Mouse (Mus musculus): ENCODE data around the gene Rnf11. TPM values are rescaled to one million over a fixed set of nuclear protein-coding genes. Genes with fewer than 3 reads are reported as not detected.

The Rnf11 gene
- total RNA-seq (2021): 100 to 1,000 TPM; 106 to 107 TPM

DNA sequence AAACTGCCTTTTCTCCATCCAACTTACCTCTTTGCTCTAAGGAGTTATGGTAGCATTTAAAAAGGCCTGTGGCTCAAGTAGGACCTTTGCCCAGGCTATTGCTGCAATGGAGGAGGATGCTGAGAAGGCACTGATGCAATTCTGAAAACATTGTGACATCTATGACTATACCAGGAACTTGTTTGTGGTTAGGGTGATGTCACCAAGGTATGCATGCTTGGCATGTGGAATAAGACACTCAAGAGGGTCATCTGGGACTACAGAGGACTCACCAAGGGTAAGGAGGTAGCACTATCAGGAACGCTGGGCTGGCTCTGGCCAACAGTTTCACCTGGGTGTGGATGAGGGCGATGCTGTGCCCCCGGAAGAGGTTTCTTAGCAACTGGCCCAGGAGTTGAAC, at the start of gene Rnf11:
Gene Rnf11, minus strand, starts transcription at position 108 of the 400 bp plus-strand sequence.
- DNase-seq: no peak

- DNase-seq: no peak
Observed at GRCm38 (mm10) chr4:109531111-109531510, 46.6 kb upstream of the Rnf11 start, which contains the start of gene 4930522H14Rik. 4930522H14Rik (minus strand) TSS chr4:109531297.

GRCm38 (mm10) chr4:109530245-109530816, 45.8 kb upstream of the Rnf11 start:
- no peak for DNase-seq

DNA sequence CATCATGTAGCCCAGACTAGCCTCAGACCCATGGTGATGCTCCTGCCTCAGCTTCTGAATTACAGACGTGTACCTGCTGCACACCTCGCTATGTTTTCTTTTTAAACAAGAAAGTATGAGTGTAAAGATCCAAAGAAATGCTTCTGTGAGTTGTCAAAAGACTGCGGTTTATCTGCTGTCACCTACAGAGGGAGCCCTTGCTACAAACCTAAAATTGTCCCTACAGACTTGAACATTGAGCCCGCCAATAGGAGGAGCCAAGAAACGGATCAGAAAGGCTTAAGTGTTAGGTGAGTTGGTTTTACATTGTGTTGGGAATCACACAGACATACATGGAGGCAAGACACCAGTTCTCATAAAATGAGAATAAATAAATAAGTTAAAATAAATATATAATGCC, 20.4 kb upstream of the Rnf11 start:
- DNase-seq: peak; percentile 59

DNA sequence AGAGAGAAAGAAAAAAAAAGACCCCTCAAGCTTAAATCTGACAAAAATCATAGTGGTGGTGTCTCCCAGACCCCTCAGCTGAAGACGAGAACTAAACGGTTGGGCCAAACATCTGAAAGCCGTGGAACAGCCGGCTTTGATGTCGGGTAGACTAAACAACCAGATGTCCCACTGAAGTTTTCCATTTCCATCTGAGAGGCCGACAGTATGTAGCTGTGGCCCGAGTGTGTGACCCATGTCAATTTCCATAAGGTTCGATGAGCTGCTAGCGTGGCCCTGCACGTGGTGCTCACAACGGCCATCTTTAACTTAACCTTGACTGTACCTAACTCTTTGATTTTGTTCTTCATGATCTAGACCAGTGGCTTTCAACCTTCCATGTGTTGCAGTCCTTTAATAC, 13.9 kb upstream of the Rnf11 start:
- DNase-seq: no peak

GRCm38 (mm10) chr4:109493581-109493980, 9.1 kb upstream of the Rnf11 start:
- no peak for DNase-seq

DNA sequence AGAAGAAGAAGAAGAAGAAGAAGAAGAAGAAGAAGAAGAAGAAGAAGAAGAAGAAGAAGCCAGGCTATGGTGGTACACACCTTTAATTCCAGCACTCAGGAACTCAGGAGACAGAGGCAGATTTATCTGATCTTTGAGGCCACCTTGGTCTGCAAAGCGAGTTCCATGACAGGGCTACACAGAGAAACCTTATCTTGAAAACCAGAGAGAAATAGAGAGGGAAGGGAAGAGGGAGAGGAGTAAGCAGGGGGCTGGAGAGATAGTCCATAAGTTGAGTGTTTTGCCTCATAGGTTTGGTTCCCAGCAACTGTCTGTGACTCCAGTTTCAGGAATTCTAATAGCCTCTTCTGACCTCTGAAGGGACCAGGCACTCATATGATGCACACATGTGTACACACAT, 4.3 kb upstream of the Rnf11 start:
- no peak for DNase-seq

DNA sequence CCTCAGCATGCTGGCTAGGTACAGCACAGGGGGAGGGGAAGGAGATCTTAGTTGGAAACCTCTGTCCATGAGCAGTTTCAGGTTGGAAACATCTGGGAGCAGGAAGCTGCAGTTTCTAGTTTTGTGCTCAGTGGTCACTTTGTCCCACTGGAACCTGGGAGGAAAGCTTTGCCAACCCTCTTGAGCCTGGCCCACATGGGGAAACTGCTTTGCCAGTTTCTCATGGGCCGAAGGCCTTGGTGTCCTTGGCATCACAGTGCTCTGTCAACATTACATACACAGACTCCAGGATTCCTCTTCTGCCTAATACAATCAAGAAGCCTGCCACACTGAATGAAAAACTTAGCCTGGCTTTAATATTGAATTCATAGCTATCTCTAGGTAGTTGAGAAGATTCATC, 1.8 kb downstream of the Rnf11 start:
- no peak for DNase-seq

DNA sequence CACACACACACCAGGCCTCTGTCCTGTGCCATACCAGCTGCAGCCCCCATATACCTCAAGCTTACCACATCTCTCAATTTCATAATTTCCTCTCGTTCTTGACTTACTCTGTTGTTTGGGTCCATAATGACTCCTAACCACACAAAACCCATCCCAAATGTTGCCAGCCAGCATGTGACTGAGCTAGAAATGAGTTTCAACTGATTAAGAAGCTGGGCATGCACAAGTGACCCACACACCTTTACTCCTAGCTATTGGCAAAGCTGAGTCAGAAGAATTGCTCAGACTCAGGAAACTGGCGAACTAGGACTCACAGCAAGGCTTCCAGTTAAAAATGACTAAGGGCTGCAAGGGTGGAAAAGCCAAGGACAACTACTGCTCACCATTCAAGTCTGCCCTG, 3.1 kb downstream of the Rnf11 start:
- no peak for DNase-seq

DNA sequence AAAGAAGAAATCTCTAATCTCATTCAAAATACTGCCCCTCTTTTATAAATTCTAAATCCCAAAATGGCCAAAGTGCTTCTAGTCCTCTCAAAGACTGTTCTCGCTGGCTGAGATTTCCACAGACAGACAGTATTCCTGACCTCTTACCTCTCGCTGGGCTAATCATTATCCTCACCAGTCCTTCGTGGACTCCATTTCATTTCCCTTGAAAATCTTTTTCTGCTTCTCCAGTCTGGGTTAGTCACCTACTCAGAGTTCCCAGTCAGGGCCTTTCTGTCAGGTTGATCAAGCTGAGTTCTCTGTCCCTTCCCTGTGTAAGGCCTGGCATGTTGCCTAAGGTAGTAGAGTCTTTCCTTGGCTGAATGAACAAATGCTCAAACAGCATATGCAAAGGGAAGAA, 7.1 kb downstream of the Rnf11 start:
- DNase-seq: no peak

GRCm38 (mm10) chr4:109476554-109477014, 7.9 kb downstream of the Rnf11 start:
- DNase-seq: peak; percentile 95

- peak; percentile 70 for DNase-seq
Observed at GRCm38 (mm10) chr4:109475577-109476553, 8.7 kb downstream of the Rnf11 start.

GRCm38 (mm10) chr4:109475078-109475477, 9.4 kb downstream of the Rnf11 start:
- no peak for DNase-seq

DNA sequence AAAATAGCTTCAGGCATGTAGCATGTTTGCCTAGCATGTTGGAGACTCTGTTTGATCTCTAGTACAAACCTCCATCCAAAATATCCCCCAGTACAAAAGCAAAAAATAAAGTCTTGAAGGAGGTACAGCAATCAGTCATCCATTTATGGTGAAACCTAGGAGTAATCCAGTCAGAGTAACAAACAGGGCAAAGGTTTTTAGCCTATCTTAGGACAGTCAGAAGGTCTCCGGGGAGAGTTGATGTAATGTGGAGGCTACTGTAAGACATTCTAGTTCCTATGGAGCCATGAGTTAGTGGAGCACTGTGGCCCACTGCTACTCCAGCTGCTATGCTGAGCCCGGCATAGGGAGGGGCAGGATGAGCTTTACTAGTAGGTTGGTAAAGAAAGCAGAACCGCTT, 12.0 kb downstream of the Rnf11 start:
- no peak for DNase-seq

- DNase-seq: no peak
Observed at GRCm38 (mm10) chr4:109471606-109472005, 12.9 kb downstream of the Rnf11 start.

- no peak for DNase-seq
Observed at GRCm38 (mm10) chr4:109467687-109468086, 16.8 kb downstream of the Rnf11 start.

GRCm38 (mm10) chr4:109463892-109464291, 20.6 kb downstream of the Rnf11 start:
- no peak for DNase-seq

DNA sequence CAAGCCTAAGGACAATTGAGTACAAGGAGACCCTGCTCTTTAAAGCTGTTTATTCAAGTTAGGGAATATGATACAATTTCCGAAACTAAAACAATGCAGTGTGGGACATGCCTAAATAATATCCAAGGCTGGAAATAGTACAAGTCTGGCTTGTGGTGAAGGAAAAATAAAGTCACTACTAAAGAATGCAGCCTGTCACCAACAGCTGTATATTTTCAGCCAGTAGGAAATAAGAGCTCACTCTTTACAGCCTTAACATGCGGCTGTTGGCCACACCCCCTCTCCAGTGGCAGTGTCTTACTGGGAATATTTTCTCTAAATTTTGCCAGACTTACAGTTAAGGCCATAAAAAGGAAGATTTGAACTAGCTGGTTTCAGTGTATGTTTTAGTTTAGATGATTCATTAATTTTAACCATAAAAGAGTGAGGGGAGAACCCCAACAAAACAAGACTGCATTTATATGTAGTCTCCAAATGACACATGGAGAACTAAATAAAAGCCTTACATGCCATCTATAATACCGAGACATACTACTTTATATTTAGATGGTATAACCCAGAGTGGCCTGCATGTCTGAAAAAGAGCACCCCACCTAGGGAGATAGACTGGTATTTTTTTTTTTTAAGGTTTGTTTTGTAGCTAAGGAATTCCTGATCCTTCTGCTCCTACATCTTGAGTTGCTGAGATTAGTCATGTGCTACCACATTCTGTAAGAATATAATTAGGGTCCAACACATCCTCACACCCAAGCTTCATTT, 23.9 kb downstream of the Rnf11 start:
- DNase-seq: peak; percentile 68

GRCm38 (mm10) chr4:109456821-109457220, 27.7 kb downstream of the Rnf11 start:
- no peak for DNase-seq

GRCm38 (mm10) chr4:109448531-109448930, 36.0 kb downstream of the Rnf11 start:
- no peak for DNase-seq

- DNase-seq: no peak
Observed at GRCm38 (mm10) chr4:109445956-109446355, 38.6 kb downstream of the Rnf11 start.

- no peak for DNase-seq
Observed at GRCm38 (mm10) chr4:109445397-109445796, 39.1 kb downstream of the Rnf11 start.

GRCm38 (mm10) chr4:109444951-109445350, 39.6 kb downstream of the Rnf11 start:
- DNase-seq: no peak

All from heart, postnatal 4 days (tissue).